Comparison of ENCODE assay signal across 20 mouse cellular contexts in genomic region chr4:47425247-47425830, GRCm38 (mm10). TPM values are rescaled to one million over a fixed set of nuclear protein-coding genes. Genes with fewer than 3 reads are reported as not detected.
DNase-seq lines count a peak whose midpoint lies in the region; ATAC-seq and TF ChIP-seq lines count a peak whose summit lies in the region.
"Had no signal": no experiment of that assay in that cellular context is flagged by ENCODE, and none has a peak within 500 bp of the region (broad histone marks: within the 10 kb centered on the region; RNA-seq: fewer than 3 reads in every experiment).

No protein-coding gene starts in this region.

- H3K4me2 ChIP-seq in intestine, embryonic 16.5 days (ENCODE audit: low read depth, low read length) = no peak overlapping the region
- no peak overlapping the region for H3K4me2 ChIP-seq in intestine, postnatal 0 days (replicated peaks; ENCODE audit: low read depth)
- H3K4me2 ChIP-seq: embryonic facial prominence, embryonic 12.5 days; heart, embryonic 11.5 days; limb, embryonic 13.5 days; neural tube, embryonic 15.5 days had no signal

- no peaks in the 10 kb centered on the region for H3K9me3 ChIP-seq in intestine, embryonic 16.5 days (ENCODE audit: control insufficient read depth, low read length)
- no peaks in the 10 kb centered on the region for H3K9me3 ChIP-seq in intestine, postnatal 0 days (ENCODE audit: control insufficient read depth)
- H3K9me3 ChIP-seq: embryonic facial prominence, embryonic 12.5 days; limb, embryonic 13.5 days; midbrain, embryonic 10.5 days; neural tube, embryonic 15.5 days had no signal

- DNase-seq in cerebellum, postnatal 10 days = peak; percentile 42 to 47
- DNase-seq in cerebellum, adult 18-20 months = no peak
- DNase-seq in retina, embryonic 14.5 days (ENCODE audit: low spot score) = peak; percentile 50
- peak; percentile 53 to 71 for DNase-seq in thymus, postnatal 36 days
- no peak for DNase-seq in left cerebral cortex, adult 11 months (ENCODE audit: low spot score)
- DNase-seq: cerebellum, postnatal 36 days; gastrocnemius, postnatal 10 days; kidney, postnatal 36 days; layer of hippocampus, postnatal 36 days; liver, postnatal 0 days; right cerebral cortex, adult 18-20 months; spleen, adult 18-20 months had no signal

- H3K9ac ChIP-seq in intestine, embryonic 16.5 days (ENCODE audit: low read depth, low read length) = no peak overlapping the region
- H3K9ac ChIP-seq in intestine, postnatal 0 days (ENCODE audit: low read depth, low read length) = no peak overlapping the region
- H3K9ac ChIP-seq: embryonic facial prominence, embryonic 12.5 days; limb, embryonic 13.5 days; liver, postnatal 0 days; neural tube, embryonic 15.5 days had no signal

- H3K27ac ChIP-seq in intestine, embryonic 16.5 days (ENCODE audit: low read length) = no peak overlapping the region
- no peak overlapping the region for H3K27ac ChIP-seq in intestine, postnatal 0 days (ENCODE audit: low read depth, low read length)
- H3K27ac ChIP-seq: embryonic facial prominence, embryonic 12.5 days; limb, embryonic 13.5 days; midbrain, embryonic 10.5 days; neural tube, embryonic 15.5 days had no signal

- ATAC-seq in intestine, embryonic 16.5 days = 0 out of 2 replicates have a peak, but pooled peaks have one; percentile 26
- no peak for ATAC-seq in intestine, postnatal 0 days
- ATAC-seq in granulocyte monocyte progenitor cell, adult 5-6 weeks (replicated peaks; ENCODE audit: poor library complexity, severe bottlenecking) = no peak
- ATAC-seq: liver, postnatal 0 days had no signal

- H3K4me3 ChIP-seq in intestine, embryonic 16.5 days (ENCODE audit: low read length) = no peak overlapping the region
- no peak overlapping the region for H3K4me3 ChIP-seq in intestine, postnatal 0 days (ENCODE audit: low read depth, low read length)
- H3K4me3 ChIP-seq: embryonic facial prominence, embryonic 12.5 days; limb, embryonic 13.5 days; midbrain, embryonic 10.5 days; neural tube, embryonic 15.5 days had no signal

- H3K27me3 ChIP-seq in intestine, embryonic 16.5 days (replicated peaks; ENCODE audit: control insufficient read depth, insufficient read depth, low read length) = no peaks in the 10 kb centered on the region
- H3K27me3 ChIP-seq in intestine, postnatal 0 days (replicated peaks; ENCODE audit: control insufficient read depth, insufficient read depth, low read length) = no peaks in the 10 kb centered on the region
- H3K27me3 ChIP-seq: embryonic facial prominence, embryonic 12.5 days had no signal

- H3K36me3 ChIP-seq in intestine, embryonic 16.5 days (ENCODE audit: control insufficient read depth, insufficient read depth, low read length) = no peaks in the 10 kb centered on the region
- no peaks in the 10 kb centered on the region for H3K36me3 ChIP-seq in intestine, postnatal 0 days (ENCODE audit: control insufficient read depth, insufficient read depth)
- H3K36me3 ChIP-seq: embryonic facial prominence, embryonic 12.5 days; limb, embryonic 13.5 days; midbrain, embryonic 10.5 days; neural tube, embryonic 15.5 days had no signal

- TF ChIP-seq CTCF in intestine, postnatal 0 days (IDR thresholded peaks at IDR 0.05; ENCODE audit: low read depth) = no peak

- H3K4me1 ChIP-seq in intestine, embryonic 16.5 days (ENCODE audit: control insufficient read depth, insufficient read depth, low read length) = no peaks in the 10 kb centered on the region; the same call in 1 of the 2 replicates
- H3K4me1 ChIP-seq in intestine, postnatal 0 days (replicated peaks; ENCODE audit: control insufficient read depth, insufficient read depth, low read length) = no peaks in the 10 kb centered on the region

- 88% methylated on average over 16 of the region's 16 CpGs for WGBS in intestine, embryonic 16.5 days
- WGBS in intestine, postnatal 0 days = 94% methylated on average over 16 of the region's 16 CpGs

RNA-seq across cellular contexts. Expression of gene Alg2, which starts 48.8 kb away (rescaled TPM):
- 50.6 and 52.2 TPM in 2 replicates for polyA plus RNA-seq in intestine, embryonic 16.5 days (2015; fragmentation: Nextera tagmentation; extraction: Ambion mirVana)
- 28.1 and 29.2 TPM in 2 replicates for polyA plus RNA-seq in intestine, postnatal 0 days (2015; fragmentation: Nextera tagmentation; extraction: Ambion mirVana)
- total RNA-seq in granulocyte monocyte progenitor cell, adult 5-6 weeks (2014; fragmentation: Nextera tagmentation) = 37.3 and 49.6 TPM in 2 replicates
- total RNA-seq in granulocyte monocyte progenitor cell, adult 5-6 weeks (2017) = 18.8 and 21.5 TPM in 2 replicates

RNA-seq across cellular contexts. Expression of gene Sec61b, which starts 49.1 kb away (rescaled TPM):
- 404 and 418 TPM in 2 replicates for polyA plus RNA-seq in intestine, embryonic 16.5 days (2015; fragmentation: Nextera tagmentation; extraction: Ambion mirVana)
- polyA plus RNA-seq in intestine, postnatal 0 days (2015; fragmentation: Nextera tagmentation; extraction: Ambion mirVana) = 381 and 392 TPM in 2 replicates
- 823 and 839 TPM in 2 replicates for total RNA-seq in granulocyte monocyte progenitor cell, adult 5-6 weeks (2014; fragmentation: Nextera tagmentation)
- 356 and 361 TPM in 2 replicates for total RNA-seq in granulocyte monocyte progenitor cell, adult 5-6 weeks (2017)

Comparison
In these comparisons a context has a peak if more than half of its experiments do, and no peak if none do; other contexts are left out.
1. DNase-seq: peak in cerebellum, postnatal 10 days (2 of 2), retina, embryonic 14.5 days (single experiment) and thymus, postnatal 36 days (2 of 2); none in cerebellum, adult 18-20 months (0 of 2) and left cerebral cortex, adult 11 months (single experiment).